Mouse (Mus musculus): ENCODE measurements around the gene Aipl1.

DNA sequence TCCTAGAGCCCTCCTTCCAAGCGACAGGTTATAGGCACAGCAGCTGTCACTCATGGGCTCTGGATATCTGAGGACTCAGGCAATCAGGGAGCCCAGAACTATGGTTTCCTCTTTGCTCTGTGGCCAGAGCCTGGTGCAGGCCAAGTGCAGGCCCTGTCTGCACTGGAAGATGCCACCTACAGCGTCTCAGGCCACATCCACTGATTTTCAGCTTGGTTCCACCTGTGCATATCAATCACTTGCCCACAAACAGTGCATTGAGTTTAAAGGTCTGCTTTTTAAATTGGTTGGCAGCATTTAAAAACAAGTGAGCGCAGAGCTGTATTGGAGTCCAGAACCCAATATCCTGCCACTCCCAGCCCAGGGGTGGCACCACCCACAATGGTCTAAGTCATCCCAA, 4.7 kb downstream of the Aipl1 start:
- no peak for TF ChIP-seq CTCF (IDR thresholded peaks at IDR 0.05; ENCODE audit: extremely low read depth, insufficient read depth, insufficient read length, insufficient replicate concordance)
- TF ChIP-seq POLR2A (IDR thresholded peaks at IDR 0.05; ENCODE audit: low read depth, low read length), result no peak
